Mouse (Mus musculus) embryo, embryonic 10 days (tissue): ENCODE data around the gene Nos1ap.
A peak's percentile ranks its signal among the peaks of the same experiment; 100 is the strongest.

Experiments
- DNase-seq: peaks from one replicate; pipeline ENCODE4 v3.0.0-alpha.2; 2015; ENCODE audit warnings: low spot score

Nos1ap gene

DNA sequence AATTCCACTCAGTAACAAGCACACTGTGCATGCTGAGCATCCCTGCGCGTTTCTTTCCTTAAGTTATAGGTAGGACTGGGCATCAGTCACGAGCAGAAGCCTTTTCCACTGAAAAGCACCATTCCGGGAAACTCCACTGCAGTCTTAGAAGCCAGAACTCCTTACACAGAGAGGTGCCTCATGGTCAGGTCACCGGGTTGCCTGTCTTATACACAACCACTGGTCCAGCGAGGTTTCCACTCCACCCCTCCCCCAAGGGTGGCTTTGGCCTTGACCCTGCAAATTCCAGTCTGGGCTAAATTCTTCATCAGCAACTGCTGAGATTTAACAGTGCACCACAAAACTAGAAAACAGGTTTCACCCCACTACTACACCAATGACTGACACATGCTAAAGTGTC is 1.3 kb downstream of the Nos1ap start:
- peak; percentile 67 for DNase-seq

DNA sequence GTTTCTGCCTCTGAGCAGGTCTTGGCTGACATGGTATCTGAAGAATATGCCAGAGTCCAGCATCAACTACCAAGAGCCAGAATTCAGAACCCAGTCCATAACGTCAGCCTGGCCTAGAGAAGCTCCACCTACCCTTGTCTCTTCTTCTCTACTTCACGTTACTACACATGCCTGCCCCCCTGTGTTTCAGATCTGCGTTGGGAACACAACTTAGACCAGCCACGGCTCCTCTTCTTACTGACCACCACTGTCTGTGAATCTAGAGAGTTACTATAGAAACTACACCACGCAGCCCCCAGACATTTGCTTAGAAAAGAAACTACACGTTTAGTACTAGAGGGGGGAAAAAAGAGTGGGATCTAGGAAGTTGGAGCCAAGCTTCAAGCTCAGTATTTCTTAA is 2.9 kb downstream of the Nos1ap start:
- DNase-seq, result no peak

DNA sequence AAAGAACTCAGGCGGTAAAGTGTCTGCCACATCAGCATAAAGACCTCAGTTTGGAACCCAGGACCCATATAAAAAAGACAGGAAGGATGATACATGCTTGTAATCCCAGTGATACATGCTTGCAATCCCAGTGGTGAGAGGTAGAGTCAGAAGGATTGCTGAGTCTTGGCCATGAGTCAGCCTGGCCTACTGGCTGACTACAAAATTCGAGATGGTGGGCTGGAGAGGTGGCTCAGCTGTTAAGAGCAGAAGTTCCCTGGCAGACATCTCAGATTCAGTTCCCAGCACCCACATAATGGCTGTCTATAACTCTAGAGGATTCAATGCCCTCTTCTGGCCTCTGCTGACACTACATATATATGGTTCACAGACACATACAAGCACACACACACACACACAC is 5.7 kb downstream of the Nos1ap start:
- DNase-seq, result no peak

DNA sequence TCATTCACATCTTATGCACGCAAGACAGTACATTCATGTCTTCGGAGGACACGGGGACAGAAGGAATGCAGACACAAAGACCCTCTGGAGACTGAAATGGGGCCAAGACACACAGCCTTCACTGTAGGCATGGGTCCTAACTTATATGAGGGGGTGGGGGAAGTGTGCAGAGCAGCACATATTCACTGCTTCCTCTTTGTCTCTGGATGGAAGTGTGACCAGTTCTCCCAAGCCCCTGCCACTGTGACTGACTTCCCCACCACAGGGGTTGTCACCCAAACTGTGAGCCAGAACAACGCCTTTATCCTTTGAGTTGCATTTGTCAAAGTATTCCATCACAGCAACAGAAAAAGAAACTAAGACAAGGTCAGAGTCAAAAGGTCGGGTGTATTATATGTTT is 7.3 kb downstream of the Nos1ap start:
- DNase-seq, result no peak

DNA sequence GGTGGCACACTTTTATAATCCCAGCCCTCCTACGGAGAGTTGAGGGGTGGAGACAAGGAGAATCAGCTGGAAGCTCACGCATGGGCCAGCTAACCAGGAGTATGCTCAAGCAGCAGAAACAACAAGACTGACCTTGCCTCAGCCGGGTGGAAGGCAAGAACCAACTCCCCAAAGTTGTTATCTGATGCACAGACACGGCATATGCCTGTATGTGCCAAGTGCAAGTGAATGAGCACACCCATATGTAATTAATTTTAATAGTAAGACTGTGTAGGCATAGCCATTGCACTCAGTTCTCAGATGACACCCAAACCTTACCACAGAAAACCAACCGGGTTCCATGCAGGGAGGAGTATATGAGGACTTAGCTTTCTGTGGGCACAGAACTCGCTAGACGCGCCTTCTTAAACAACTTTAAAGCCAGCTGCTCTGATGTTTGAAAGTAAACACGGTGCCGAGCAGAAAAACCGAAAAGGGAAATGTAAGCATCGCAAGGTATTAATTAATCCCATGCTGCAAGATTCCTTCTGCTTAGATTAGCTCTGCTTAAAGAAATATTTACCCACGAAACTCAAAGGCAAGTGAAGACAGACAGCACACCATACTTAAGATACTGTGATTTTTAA is 9.1 kb downstream of the Nos1ap start:
- DNase-seq, result no peak

DNA sequence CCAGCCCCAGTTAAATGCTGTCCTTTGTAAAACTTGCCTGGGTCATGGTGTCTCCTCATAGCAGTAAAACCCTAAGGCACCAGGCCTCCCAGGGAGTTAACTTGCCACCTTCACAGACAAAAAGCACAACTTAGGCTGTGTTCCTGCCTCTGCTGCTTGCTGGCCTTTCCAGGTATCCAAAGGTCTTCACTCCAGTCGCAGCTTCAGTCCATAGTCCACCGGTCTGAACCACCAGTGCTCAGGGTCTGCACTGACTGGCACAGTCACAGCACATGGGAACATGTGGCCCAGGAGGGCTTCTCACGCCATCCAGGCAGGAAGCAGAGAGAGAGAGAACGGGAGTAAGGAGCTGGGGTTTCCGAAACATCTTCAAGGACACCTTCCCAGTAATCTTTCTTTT is 10.2 kb downstream of the Nos1ap start:
- DNase-seq, result no peak

DNA sequence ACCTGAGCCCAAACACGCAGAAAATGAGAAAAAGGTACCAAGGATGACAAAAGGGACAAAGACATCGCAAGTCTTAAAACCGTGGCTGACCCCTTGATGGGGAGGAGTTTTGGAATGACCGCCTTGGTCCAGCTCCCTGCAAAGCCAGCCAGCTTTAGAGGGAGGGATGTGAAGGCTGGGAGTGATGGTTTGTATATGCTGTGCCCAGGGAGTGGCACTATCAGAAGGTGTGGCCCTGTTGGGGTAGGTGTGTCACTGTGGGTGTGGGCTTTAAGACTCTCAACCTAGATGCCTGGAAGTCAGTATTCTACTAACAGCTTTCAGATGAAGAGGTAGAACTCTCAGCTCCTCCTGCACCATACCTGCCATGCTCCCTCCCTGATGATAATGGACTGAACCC is 10.6 kb downstream of the Nos1ap start:
- no peak for DNase-seq

DNA sequence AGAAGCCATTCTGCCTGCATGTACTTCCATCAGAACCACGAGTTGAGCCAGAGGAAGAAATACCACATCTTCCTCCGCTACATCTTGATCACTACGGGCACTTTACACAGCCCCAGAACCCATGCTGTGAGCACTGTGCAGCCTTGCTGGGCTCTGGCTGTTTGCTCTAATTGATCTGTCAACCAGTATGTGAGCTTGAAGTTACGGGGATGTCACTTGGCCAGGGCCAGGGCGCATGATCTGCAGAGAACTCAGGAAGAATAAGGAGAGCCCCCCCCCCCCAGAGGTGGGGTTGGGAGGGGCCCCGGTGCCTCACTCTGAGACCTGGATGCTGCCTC is 13.0 kb downstream of the Nos1ap start:
- DNase-seq, result peak; percentile 49

DNA sequence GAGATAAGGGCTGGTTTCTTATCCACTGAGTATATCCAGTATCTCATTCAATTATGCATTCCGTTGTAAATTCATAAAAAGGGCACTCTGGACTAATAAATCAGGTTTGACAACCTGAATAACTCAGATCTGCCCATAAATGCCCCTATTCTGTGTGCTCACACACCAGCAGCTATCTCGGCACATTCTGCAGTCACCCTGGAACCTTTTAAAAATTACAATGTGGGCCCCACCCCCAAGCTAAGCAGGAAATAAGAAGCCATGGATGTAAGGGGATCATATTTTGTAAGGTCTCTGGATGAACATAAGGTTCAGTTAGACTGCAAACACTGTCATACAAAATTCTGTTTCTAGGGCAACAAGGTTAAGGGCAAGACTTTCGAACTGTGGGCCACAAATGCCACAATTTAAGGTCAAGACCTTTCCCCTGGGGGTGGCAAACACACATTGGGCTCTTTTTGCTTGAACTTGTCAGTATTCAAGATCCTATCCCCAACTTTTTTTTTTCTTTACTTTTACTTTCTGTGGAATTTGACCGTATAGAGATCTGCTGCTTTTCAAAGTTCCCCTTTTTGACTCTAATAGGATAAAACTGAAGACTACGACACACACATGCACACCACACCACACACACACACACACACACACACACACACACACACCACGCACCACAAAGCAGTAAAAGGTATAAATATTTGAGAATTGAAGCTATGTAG is 13.5 kb downstream of the Nos1ap start:
- DNase-seq, result peak; percentile 23

DNA sequence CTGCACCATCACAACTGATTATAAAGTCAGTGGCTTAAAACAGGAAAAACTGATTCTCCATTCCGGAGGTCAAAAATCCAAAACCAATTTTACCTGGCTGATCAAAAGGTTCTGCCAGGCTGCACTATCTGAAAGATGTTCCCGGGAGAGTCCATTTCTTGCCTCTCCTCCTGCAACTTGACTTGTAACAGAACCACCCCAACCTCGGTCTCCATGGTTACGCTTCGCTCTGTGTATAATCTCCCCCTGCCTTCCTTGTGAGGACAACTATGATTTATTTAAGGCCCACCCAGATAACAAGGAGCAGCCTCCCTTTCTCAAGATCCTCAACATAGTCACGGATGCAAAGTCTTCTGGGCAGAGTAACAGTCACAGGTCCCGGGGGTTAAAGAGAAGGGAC is 16.5 kb downstream of the Nos1ap start:
- no peak for DNase-seq

DNA sequence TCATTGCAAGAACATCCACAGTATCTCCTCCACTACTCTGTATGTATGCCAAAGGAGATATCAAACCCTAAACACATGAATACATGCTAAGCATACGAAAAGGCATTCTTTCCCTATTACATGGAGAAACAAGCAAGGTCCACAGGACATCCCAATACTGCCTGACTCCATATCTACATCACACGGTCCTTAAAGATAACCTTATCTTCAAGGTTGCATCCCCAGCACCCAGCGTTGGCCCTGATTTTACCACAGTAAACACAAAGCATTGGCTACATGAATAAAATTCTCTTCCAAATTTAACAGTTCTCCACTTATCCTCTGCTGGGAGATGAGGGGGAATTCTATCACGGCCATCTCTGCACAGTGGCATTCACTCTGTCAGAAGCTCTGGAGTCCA is 22.7 kb downstream of the Nos1ap start:
- DNase-seq, result no peak

DNA sequence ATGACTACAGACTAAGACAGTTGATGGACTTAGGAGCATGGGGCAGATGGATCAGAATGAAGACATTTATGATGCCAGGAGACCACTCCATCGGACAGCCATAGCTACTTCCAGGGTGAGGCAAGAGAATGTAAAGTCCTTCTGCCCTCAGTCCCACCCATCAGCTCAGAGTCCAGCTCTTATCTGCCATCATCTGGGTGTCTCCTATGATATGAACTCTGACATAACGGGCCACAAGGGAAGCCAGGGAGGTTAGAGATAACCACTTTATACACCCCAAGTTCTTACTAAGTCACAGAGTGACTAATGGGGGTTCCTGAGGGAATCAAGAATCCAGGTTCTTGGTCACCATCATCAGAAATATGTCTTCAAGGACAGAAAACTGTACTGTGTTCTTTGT is 23.1 kb downstream of the Nos1ap start:
- DNase-seq, result no peak

DNA sequence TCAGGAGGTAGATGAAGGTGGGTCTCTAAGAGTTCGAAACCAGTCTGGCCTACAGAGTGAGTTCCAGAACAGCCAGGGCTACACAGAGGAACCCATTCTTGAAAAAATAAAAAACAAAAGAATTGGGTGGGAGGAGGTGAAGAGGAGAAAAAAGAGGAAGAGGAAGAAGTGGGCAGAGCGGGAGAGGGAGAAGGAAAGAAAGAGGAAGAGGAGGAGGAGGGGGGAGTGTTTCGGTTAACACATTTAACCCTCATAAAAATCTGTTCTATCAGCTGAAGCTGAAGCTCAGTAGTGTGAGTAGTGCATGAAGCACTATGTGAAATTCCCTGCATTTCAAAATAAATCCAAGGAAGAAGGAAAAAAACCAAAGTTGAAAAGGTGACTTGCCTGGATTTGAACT is 24.7 kb downstream of the Nos1ap start:
- DNase-seq, result no peak

DNA sequence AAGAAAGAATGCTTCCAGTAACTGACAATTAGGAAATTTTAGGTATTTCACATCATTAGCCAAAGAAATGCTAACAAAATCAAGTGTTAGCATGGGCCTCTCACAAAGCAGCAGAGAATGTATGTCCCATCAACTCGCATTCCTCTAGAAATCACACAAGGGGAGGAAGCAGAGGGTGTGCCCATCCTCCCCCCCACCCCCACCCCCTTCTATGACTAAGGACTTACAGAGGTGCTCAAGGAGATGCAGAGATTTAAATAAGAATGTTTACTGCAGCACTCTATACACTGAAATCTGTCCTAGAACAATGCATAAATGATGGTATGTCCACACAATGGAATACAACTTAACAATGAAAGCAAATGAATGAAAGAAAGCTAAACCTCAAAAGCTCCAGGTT is 27.2 kb downstream of the Nos1ap start:
- DNase-seq, result no peak

DNA sequence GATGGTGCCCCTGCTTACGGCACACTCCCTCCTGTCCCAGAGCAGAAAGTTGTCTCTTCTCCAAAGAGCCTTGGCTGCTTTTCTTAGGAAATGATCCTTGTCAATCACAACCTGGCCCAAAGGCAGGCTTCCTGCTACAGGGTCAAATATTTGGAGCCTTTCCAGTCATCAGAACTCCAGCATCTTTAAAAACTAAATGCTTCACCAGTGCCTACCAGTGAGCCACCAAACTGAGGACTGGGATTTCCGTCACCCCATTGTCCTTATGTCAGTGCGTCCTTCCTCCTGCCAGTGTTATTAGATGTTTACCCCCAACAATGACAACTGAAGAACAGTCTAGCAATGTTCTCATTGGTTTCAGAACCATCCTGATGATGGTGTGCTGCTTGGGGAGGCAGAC is 28.9 kb downstream of the Nos1ap start:
- DNase-seq, result no peak

DNA sequence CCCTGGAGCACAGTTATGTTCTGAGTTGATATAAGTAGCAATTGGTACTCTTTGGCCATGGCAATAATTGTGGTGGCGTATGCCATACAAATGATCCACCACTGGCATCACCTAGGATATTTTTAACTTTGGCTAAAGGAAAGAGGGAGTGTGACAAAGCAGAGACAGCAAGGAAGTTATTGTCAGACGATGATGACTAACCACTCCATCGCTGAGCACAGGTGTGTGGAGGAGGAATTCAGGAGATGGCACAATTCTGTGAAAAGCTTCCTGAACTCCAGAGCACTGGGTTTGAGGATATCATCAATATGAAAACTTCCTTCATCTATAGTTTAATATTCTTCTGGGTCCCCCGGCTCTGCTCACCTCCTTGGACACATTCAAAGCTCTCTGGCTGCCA is 31.7 kb downstream of the Nos1ap start:
- no peak for DNase-seq

DNA sequence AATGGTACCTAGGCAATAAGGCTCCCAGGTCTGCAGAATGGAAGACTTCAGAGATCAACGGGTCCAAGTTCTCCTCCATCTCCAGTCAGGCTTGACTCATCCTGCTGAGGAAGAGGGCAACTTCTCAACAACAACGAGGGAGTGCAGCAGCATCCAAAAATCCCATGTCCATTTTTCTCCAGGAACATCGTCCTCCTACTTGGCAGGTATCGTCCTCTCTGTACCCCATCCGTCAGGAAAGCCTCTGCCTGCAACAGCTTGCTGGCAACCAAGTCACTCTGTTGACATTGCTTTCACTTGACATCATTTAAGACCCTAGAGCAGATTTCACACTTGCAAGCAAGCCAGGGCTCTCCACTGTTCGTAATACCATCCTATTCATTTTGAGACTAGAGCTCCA is 33.0 kb downstream of the Nos1ap start:
- DNase-seq, result no peak

DNA sequence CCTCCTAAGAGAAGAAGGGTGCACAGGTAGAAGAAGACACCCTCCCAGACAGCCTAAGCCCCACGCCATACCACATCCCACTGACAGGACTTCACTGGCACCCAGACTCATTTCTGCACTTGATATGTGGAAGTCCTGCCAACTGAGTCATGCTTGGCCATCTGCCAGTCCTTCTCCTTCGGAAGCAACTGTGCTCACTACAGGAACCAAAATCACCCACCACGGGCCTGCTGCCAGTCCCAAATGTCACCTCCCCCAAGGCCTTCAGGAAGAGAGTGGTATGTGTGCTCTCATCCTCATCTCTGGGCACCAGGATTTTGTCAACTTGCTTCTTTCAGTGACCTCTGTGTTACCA is 34.7 kb downstream of the Nos1ap start:
- DNase-seq, result no peak

DNA sequence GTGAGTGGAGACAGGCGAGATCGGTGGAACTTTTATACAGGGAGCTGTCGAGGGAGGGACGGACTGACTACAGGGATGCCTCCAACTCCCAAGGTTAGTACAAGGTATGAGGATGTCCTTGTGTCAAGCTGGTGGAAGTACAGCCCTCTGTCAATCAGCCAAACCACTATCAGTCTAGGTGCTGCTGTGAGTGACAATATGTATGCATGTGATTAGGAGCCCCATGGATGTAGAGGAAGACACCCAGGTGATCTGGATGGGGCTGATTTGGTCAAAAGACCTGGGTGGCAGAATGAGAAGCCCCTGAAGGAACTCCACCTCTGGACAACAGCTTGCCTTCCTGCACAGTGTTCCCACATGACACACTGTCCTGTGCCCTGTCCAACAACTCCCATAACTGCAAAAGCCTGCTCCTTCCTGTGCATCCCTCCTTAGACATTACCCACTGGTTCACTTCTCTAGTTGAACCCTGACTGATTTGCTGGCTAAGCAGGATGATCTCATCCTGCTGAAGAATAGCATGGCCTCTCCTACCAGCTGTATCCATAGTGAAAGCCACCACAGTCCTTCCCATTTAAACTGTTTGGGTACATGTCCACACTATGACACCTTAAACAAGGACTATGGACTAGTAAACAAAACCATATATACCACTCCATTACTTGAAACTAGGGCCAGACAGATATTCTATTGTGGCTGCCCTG is 35.3 kb downstream of the Nos1ap start:
- DNase-seq, result no peak

DNA sequence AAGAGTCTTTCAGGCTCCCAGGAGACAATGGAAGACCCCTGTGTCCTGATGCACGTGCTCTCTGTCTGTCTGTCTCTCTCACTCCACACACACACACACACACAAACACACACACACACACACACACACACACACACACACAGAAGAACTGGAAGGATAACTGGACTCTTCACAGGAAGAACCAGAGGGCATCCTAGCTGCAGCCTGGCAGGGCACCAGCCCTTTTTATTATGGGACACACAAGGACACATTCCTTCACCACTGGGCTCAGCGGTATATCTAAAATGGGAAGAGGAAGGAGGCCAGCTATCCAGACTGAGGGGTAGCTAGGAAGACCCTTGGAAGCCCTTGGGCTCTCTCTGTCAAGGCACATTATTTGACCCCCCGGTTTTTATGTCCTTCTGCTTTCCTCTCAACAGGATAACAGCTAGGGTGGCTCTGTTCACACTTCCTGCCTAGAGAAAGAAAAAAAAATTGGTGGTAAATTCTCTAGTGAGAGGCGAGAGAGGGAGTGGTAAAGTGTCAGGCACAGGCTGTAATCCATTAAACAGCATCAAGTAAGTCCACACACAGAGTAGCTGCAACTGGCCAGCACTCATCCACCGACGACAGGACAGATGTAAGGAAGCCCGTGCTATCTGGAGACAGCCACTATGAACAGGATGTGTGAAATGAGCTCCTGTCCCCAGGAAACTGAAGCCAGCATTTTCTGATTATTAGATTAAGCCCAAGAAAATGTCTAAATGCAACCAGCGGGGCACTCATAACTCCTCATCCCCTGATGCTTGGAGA is 38.8 kb downstream of the Nos1ap start:
- DNase-seq, result peak; percentile 16

DNA sequence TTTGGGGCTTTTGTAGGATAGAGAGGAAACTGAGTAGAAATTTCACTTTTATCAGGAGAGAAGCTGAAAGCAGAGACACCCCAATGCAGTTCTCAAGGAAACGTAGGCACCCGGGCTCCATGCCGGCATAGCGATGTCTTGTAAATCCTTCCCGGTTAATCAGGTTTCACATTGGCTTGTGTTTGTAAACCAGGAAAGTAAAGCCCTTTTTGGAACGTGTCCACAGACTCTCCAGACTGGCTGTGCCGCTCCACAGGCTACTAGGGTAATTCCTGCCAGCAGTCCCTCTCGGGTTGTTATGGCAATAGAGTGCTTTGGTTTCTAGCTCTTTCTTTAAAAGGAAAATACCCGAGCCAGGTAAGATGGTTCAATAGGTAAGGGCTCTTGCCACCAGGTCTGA is 40.6 kb downstream of the Nos1ap start:
- no peak for DNase-seq

DNA sequence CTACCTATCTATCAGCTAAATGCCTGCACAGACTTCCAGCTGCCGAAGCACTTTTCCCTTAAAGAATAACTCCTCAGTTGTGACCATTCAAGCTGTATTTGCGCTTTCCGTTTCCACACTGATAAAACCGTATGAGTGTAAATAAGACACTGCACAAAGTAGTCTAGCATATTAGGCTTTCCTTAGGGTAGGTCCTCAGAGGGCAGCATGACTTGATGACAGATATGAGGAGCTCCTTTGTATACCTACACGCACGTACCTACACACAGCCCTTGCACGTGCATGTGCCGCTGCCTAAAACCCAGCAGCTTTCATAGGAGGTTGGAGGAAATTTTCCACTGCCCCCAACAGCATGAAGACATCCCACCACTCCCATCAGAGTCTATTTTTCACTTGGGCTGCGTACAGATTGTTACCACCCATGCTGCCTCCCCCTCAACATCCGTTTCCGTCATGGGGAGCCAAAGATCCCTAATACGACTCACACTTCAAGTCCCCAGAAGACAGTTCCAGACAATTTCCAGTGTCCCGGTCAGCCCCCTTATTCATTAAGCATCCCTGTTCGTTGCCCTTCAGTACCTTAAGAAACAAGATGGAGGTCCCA is 41.4 kb downstream of the Nos1ap start:
- no peak for DNase-seq

DNA sequence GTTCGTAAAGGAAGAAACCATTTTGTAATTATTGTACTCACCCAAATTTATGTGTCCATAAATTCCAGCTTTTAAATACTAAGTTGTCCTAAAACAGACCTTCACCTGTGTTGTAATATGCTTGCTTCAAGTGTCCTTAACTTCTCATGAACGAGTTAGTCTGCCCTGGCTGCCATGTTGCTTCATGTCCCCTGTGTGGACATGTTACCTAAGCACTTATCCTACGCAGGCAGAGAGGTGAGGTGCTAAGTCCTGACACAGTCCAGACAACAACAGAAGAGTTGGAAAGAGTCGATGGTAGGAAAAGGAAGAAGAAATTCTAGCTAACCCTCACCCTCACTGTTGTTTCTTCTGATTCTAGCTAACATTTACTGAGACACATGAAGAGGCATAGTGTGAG is 43.4 kb downstream of the Nos1ap start:
- DNase-seq, result no peak
